Mouse (Mus musculus) duodenum, adult 2 months (tissue): ENCODE measurements around the gene Trpv4. TPM values are rescaled to one million over a fixed set of nuclear protein-coding genes. Genes with fewer than 3 reads are reported as not detected.

ENCODE experiments used
- polyA plus RNA-seq: library from polyadenylated mRNA; depleted of rRNA; stranded (reverse); fragments of >200 nt; gene quantifications from 2 replicates; pipeline ENCODE4 v1.2.3, GENCODE M21; 2012; ENCODE audit warnings: low replicate concordance; rRNA removed

Trpv4 gene
- 2.0 and 4.0 TPM in 2 replicates for polyA plus RNA-seq

GRCm38 (mm10) chr5:114658255-114658654 is at the start of gene Trpv4:
TSS of gene Trpv4 (minus strand) at chr5:114658421.

GRCm38 (mm10) chr5:114707265-114708068 is 49.2 kb upstream of the Trpv4 start, which contains the start of gene Tchp:
TSS of gene Tchp (plus strand) at chr5:114707760.

GRCm38 (mm10) chr5:114690633-114691567 is 32.7 kb upstream of the Trpv4 start, which contains the start of gene Gltp:
TSS of gene Gltp (minus strand) at chr5:114690984.

Other genes starting within 250 kb of the Trpv4 start
- gene Mmab, start 214.4 kb downstream of the Trpv4 start, polyA plus RNA-seq, result 5.5 and 10.3 TPM in 2 replicates
- gene Mvk, start 214.2 kb downstream of the Trpv4 start, polyA plus RNA-seq, result 34.0 and 34.4 TPM in 2 replicates
- 3.6 and 7.3 TPM in 2 replicates for gene Fam222a, start 90.4 kb downstream of the Trpv4 start, polyA plus RNA-seq
- gene Gltp, start 32.6 kb upstream of the Trpv4 start, polyA plus RNA-seq, result 141 and 243 TPM in 2 replicates
- gene Tchp, start 49.3 kb upstream of the Trpv4 start, polyA plus RNA-seq, result 2.9 and 7.1 TPM in 2 replicates
- gene Ankrd13a, start 116.3 kb upstream of the Trpv4 start, polyA plus RNA-seq, result 77.4 and 78.8 TPM in 2 replicates
- 14.0 and 21.1 TPM in 2 replicates for gene Git2, start 117.1 kb upstream of the Trpv4 start, polyA plus RNA-seq
- gene 1500011B03Rik, start 165.0 kb upstream of the Trpv4 start, polyA plus RNA-seq, result 4.2 and 11.5 TPM in 2 replicates
- gene 4930519G04Rik, start 195.2 kb upstream of the Trpv4 start, polyA plus RNA-seq, result not detected in 2 replicates
- not detected in 2 replicates for gene Gm9936, start 200.3 kb upstream of the Trpv4 start, polyA plus RNA-seq
- gene Oasl2, start 238.5 kb upstream of the Trpv4 start, polyA plus RNA-seq, result 7.4 and 29.4 TPM in 2 replicates